9 mouse cellular contexts compared by ENCODE assay signal in genomic region chr12:84068986-84069385, GRCm38 (mm10). TPM values are rescaled to one million over a fixed set of nuclear protein-coding genes. Genes with fewer than 3 reads are reported as not detected.
A peak's percentile ranks its signal among the peaks of the same experiment; 100 is the strongest.
DNase-seq lines count a peak whose midpoint lies in the region; ATAC-seq and TF ChIP-seq lines count a peak whose summit lies in the region.
"Had no signal": no experiment of that assay in that cellular context is flagged by ENCODE, and none has a peak within 500 bp of the region (broad histone marks: within the 10 kb centered on the region; RNA-seq: fewer than 3 reads in every experiment).

TSS of gene Acot5 (plus strand) at chr12:84069325.

- H3K4me2 ChIP-seq in forebrain, embryonic 12.5 days = peak within 1 kb of the TSS; percentile 57
- H3K4me2 ChIP-seq in limb, embryonic 12.5 days = peak within 1 kb of the TSS; percentile 66

- H3K27me3 ChIP-seq in forebrain, embryonic 12.5 days = peaks cover 47% of the 10 kb centered on the region
- H3K27me3 ChIP-seq in limb, embryonic 12.5 days = peaks cover 53% of the 10 kb centered on the region

- DNase-seq in left cerebral cortex, adult 2 months (ENCODE audit: extremely low spot score in 1 of 2, low spot score in 2 of 2) = no peak
- DNase-seq in left cerebral cortex, postnatal 36 days (ENCODE audit: low spot score in 2 of 2) = no peak
- DNase-seq in urinary bladder, postnatal 36 days (ENCODE audit: low spot score in 2 of 2) = no peak
- no peak for DNase-seq in gastrocnemius, adult 18-20 months (ENCODE audit: low spot score)
- no peak for DNase-seq in left cerebral cortex, adult 9 months (ENCODE audit: low spot score in 2 of 2)

- H3K9me3 ChIP-seq in forebrain, embryonic 12.5 days = no peaks in the 10 kb centered on the region
- H3K9me3 ChIP-seq in limb, embryonic 12.5 days = no peaks in the 10 kb centered on the region

- peak within 1 kb of the TSS; percentile 46 for H3K4me3 ChIP-seq in left cerebral cortex, adult 2 months
- peak within 1 kb of the TSS; percentile 39 for H3K4me3 ChIP-seq in forebrain, embryonic 12.5 days (replicated peaks)
- H3K4me3 ChIP-seq in limb, embryonic 12.5 days (replicated peaks) = peak within 1 kb of the TSS; percentile 43
- peak within 1 kb of the TSS; percentile 44 for H3K4me3 ChIP-seq in olfactory bulb, adult 2 months (ENCODE audit: insufficient read depth, low read depth, low read length)
- H3K4me3 ChIP-seq: myocyte had no signal

- intact Hi-C loops in left cerebral cortex, adult 2 months (cut with DNase I) = no loop called here
- intact Hi-C loops in left cerebral cortex, postnatal 36 days (cut with DNase I) = no loop called here

- 0 out of 2 replicates have a peak, but pooled peaks cover 2% of the 10 kb centered on the region for H3K4me1 ChIP-seq in forebrain, embryonic 12.5 days
- no peaks in the 10 kb centered on the region for H3K4me1 ChIP-seq in limb, embryonic 12.5 days (replicated peaks)
- H3K4me1 ChIP-seq in olfactory bulb, adult 2 months (ENCODE audit: control insufficient read depth, insufficient read depth, low read length) = peaks cover 5% of the 10 kb centered on the region

- no peaks in the 10 kb centered on the region for H3K36me3 ChIP-seq in forebrain, embryonic 12.5 days (replicated peaks)
- no peaks in the 10 kb centered on the region for H3K36me3 ChIP-seq in limb, embryonic 12.5 days

- 62% methylated on average over 9 of the region's 9 CpGs for WGBS in forebrain, embryonic 12.5 days
- 45% methylated on average over 9 of the region's 9 CpGs for WGBS in limb, embryonic 12.5 days
- 58% methylated on average over 9 of the region's 9 CpGs for WGBS in olfactory bulb, adult 2 months

- TF ChIP-seq POLR2A in olfactory bulb, adult 2 months (IDR thresholded peaks at IDR 0.05; ENCODE audit: insufficient read depth, low read depth, low read length) = no peak

- TF ChIP-seq CTCF in left cerebral cortex, adult 2 months (IDR thresholded peaks at IDR 0.05) = no peak
- no peak for TF ChIP-seq CTCF in olfactory bulb, adult 2 months (IDR thresholded peaks at IDR 0.05; ENCODE audit: insufficient read depth, low read depth, low read length)

- ATAC-seq in forebrain, embryonic 12.5 days (ENCODE audit: low FRiP score) = no peak
- ATAC-seq in limb, embryonic 12.5 days (ENCODE audit: insufficient number of reproducible peaks, insufficient read depth, low FRiP score, low TSS enrichment, low read depth) = no peak

- H3K9ac ChIP-seq in forebrain, embryonic 12.5 days = 0 out of 2 replicates have a peak within 1 kb of the TSS, but pooled peaks have one; percentile 36
- peak within 1 kb of the TSS; percentile 44; the same call in 1 of the 2 replicates for H3K9ac ChIP-seq in limb, embryonic 12.5 days (replicated peaks)

- H3K27ac ChIP-seq in left cerebral cortex, adult 2 months = peak within 1 kb of the TSS; percentile 56
- H3K27ac ChIP-seq in forebrain, embryonic 12.5 days = no peak within 1 kb of the TSS
- no peak within 1 kb of the TSS for H3K27ac ChIP-seq in limb, embryonic 12.5 days
- H3K27ac ChIP-seq in olfactory bulb, adult 2 months (ENCODE audit: insufficient read depth, low read depth, low read length) = no peak within 1 kb of the TSS

RNA-seq across cellular contexts. Expression of gene Acot5, which starts in this region (rescaled TPM):
- 1 to 10 TPM; 5.8 to 7.3 TPM for total RNA-seq in left cerebral cortex, adult 2 months (2021)
- 1 to 10 TPM; 4.9 to 6.2 TPM for total RNA-seq in left cerebral cortex, postnatal 36 days (2021)
- polyA plus RNA-seq in forebrain, embryonic 12.5 days (2016; fragmentation: Nextera tagmentation; extraction: Ambion mirVana) = not detected in 2 replicates
- not detected in 2 replicates for polyA plus RNA-seq in limb, embryonic 12.5 days (2016; fragmentation: Nextera tagmentation; extraction: Ambion mirVana)
- not detected in 2 replicates for polyA plus RNA-seq in olfactory bulb, adult 2 months (2012; ENCODE audit: insufficient read depth, insufficient read length, low replicate concordance, missing spikeins)
- not detected for total RNA-seq in gastrocnemius, adult 18-20 months (2021)
- polyA plus RNA-seq: myocyte had no signal

Comparison
In these comparisons a context has a peak if more than half of its experiments do, and no peak if none do; other contexts are left out.
1. RNA of gene Acot5 (total RNA-seq): 5.8 to 7.3 TPM in left cerebral cortex, adult 2 months and 4.9 to 6.2 TPM in left cerebral cortex, postnatal 36 days; not detected in gastrocnemius, adult 18-20 months; every median in the first group is over 4 times any median in the second.
2. Peak in every context shown above with its lines, with median percentiles within 50 percentile points of each other: H3K4me3 ChIP-seq.